Mouse (Mus musculus): ENCODE results near the gene Pln. TPM values are rescaled to one million over a fixed set of nuclear protein-coding genes. Genes with fewer than 3 reads are reported as not detected.

The Pln gene
- polyA plus RNA-seq, 1 experiment from 2014 or later = 2.0 TPM

DNA sequence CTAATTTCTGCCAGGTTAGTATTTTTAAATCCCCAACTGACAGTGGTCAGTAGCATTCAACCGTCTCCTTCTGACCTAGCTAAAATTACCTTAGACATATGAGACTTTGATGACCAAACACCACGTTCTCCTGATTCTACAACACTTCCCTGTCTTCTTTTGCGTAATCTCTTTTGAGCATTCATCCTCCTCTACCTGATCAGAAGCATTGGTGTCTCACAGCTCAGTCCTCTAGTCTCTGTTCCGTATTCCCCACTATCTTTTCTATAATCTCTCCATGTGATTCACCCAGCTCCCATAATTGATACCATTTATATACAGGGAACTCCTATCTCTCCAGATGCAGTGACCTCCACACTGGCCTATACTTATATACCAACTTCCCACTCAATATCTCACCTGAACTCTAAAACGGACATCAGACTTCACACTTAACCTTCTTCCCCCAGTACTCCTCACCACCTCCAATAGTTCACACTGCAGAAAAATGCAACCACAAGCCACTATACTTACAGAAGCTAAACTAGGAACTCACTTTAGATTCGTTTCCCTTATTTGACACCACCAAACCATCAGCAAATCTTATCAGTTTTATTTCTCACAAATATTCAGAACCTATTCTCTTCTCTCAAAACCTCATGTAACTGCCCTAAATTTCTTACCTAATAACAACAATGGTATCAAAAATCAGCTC lies 36.6 kb downstream of the Pln start:
- H3K27ac ChIP-seq (replicated peaks) = no peak overlapping the region
- peaks cover 16% of the 10 kb centered on the region; the same call in 1 of the 2 replicates for H3K4me1 ChIP-seq
- no peak overlapping the region for H3K9ac ChIP-seq (replicated peaks)
- WGBS = 89% methylated on average over 6 of the region's 6 CpGs
- no peaks in the 10 kb centered on the region for H3K27me3 ChIP-seq
- H3K4me2 ChIP-seq (replicated peaks) = no peak overlapping the region
- H3K9me3 ChIP-seq = peaks cover 6% of the 10 kb centered on the region; the same call in 1 of the 2 replicates
- no peak overlapping the region for H3K4me3 ChIP-seq
- H3K36me3 ChIP-seq = peaks cover 7% of the 10 kb centered on the region; the same call in 1 of the 2 replicates
- ATAC-seq (ENCODE audit: low FRiP score, low read depth) = no peak

DNA sequence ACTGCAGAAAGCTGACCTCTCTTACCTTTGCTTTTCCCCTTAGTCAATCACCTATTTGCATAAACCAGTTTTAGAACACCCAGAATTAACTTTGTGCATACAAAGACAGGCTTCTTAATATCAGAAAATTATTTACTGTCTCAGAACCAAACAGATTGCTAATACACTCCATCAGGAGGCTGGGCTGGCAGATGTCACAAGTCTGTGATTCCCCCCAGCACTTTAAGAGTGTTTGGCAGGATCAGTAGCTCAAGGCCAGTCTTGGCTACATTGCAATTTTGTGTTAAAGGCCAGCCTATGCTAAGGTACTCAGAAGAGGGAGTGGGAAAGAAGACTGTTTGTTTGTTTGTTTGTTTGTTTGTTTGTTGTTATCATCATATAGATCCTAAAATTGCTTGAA lies 39.6 kb downstream of the Pln start:
- Histone ChIP-seq H3K4me1 (peaks cover 20% of the 10 kb centered on the region; the same call in 1 of the 2 replicates), H3K9me3 (peaks cover 4% of the 10 kb centered on the region; the same call in 1 of the 2 replicates), H3K9ac (replicated peaks) (no peak overlapping the region), H3K36me3 (no peaks in the 10 kb centered on the region), H3K27me3 (no peaks in the 10 kb centered on the region), H3K27ac (replicated peaks) (no peak overlapping the region), H3K4me3 (no peak overlapping the region), H3K4me2 (replicated peaks) (no peak overlapping the region)
- no peak for ATAC-seq (ENCODE audit: low FRiP score, low read depth)

GRCm38 (mm10) chr10:53378296-53378695 lies 40.8 kb downstream of the Pln start:
- H3K36me3 ChIP-seq = no peaks in the 10 kb centered on the region
- ATAC-seq (ENCODE audit: low FRiP score, low read depth) = no peak
- H3K27me3 ChIP-seq = no peaks in the 10 kb centered on the region
- H3K4me3 ChIP-seq = peak overlapping the region; percentile 91
- H3K4me2 ChIP-seq (replicated peaks) = peak overlapping the region; percentile 69
- H3K9me3 ChIP-seq = no peaks in the 10 kb centered on the region
- H3K27ac ChIP-seq (replicated peaks) = no peak overlapping the region
- peaks cover 20% of the 10 kb centered on the region; the same call in 1 of the 2 replicates for H3K4me1 ChIP-seq
- 85% methylated on average over 6 of the region's 6 CpGs for WGBS
- H3K9ac ChIP-seq (replicated peaks) = no peak overlapping the region

- no peaks in the 10 kb centered on the region for H3K9me3 ChIP-seq
- WGBS = under 1% methylated on average over 56 of the region's 59 CpGs
- H3K9ac ChIP-seq (replicated peaks) = peak overlapping the region; percentile 96
- no peaks in the 10 kb centered on the region for H3K36me3 ChIP-seq
- peak overlapping the region; percentile 97 for H3K27ac ChIP-seq (replicated peaks)
- H3K4me2 ChIP-seq (replicated peaks) = peak overlapping the region; percentile 69
- H3K27me3 ChIP-seq = no peaks in the 10 kb centered on the region
- peaks cover 20% of the 10 kb centered on the region; the same call in 1 of the 2 replicates for H3K4me1 ChIP-seq
- peak; percentile 87 for ATAC-seq (ENCODE audit: low FRiP score, low read depth)
- H3K4me3 ChIP-seq = peak overlapping the region; percentile 91
Measured at GRCm38 (mm10) chr10:53378981-53379708, 41.7 kb downstream of the Pln start.

DNA sequence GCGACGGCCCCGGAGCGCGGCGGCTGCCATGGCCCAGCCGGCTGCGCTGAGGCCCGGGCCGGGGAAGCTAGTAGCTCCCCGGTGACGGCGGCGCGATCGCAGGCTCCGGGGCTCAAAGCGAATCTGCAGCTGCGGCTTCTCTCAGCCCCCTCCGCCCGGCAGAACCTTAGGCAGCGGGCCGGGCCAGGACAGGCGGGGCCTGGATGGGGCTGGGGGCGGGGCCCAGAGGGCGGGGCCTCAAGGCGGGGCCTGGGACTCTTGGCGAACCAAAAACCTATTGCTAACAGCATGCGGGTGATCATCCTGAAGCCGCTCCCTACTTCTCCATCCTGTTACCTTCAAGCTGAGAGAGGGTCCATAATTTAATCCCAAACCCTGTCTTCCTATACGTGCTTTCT lies 42.2 kb downstream of the Pln start, which contains the start of gene Cep85l:
TSS of gene Cep85l (minus strand) at position 239 of the 398 bp plus-strand sequence.
- Histone ChIP-seq H3K4me2 (replicated peaks) (peak within 1 kb of the TSS; percentile 69), H3K36me3 (no peaks in the 10 kb centered on the region), H3K4me1 (peaks cover 20% of the 10 kb centered on the region; the same call in 1 of the 2 replicates), H3K9ac (replicated peaks) (peak within 1 kb of the TSS; percentile 96), H3K27ac (replicated peaks) (peak within 1 kb of the TSS; percentile 97), H3K4me3 (peak within 1 kb of the TSS; percentile 91), H3K27me3 (no peaks in the 10 kb centered on the region), H3K9me3 (no peaks in the 10 kb centered on the region)
- peak; percentile 99 for ATAC-seq (ENCODE audit: low FRiP score, low read depth)
- under 1% methylated on average over 25 of the region's 31 CpGs for WGBS

DNA sequence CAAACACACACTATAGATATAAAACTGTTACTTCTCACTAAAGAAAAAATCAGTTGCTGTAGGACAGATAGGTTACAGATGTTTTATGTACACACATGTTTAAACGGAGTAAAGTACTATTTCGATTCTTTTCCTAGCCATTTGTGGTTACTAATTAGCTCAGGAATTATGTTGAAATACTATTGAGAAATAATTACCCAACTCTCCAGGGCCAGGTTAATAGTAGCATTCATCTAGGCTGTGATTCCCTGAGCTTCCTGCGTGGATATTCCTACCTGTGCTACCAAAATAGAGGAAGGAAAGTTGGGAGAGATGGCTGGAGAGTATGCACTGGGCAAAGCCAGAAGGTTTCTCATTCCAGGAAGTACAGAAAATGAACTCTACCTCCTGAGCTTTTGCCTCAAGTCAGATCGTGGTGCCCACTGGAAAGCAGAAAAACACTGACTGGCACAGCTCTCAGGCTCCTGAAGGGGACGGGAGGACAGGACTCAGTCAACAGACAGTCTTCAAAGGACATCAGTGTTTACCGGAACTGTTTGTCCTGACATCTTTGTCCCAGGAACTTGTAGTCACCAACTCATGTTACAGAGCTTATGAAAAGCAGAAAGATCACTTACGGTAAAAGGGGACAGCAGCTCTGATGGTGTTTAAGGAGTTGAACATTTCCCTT lies 45.4 kb downstream of the Pln start:
- no peak overlapping the region for H3K4me3 ChIP-seq
- H3K36me3 ChIP-seq = no peaks in the 10 kb centered on the region
- no peaks in the 10 kb centered on the region for H3K9me3 ChIP-seq
- peaks cover 14% of the 10 kb centered on the region; the same call in 1 of the 2 replicates for H3K4me1 ChIP-seq
- no peak for ATAC-seq (ENCODE audit: low FRiP score, low read depth)
- H3K4me2 ChIP-seq (replicated peaks) = no peak overlapping the region
- H3K9ac ChIP-seq (replicated peaks) = no peak overlapping the region
- H3K27ac ChIP-seq (replicated peaks) = no peak overlapping the region
- no peaks in the 10 kb centered on the region for H3K27me3 ChIP-seq
- WGBS = 77% methylated on average over 7 of the region's 7 CpGs

DNA sequence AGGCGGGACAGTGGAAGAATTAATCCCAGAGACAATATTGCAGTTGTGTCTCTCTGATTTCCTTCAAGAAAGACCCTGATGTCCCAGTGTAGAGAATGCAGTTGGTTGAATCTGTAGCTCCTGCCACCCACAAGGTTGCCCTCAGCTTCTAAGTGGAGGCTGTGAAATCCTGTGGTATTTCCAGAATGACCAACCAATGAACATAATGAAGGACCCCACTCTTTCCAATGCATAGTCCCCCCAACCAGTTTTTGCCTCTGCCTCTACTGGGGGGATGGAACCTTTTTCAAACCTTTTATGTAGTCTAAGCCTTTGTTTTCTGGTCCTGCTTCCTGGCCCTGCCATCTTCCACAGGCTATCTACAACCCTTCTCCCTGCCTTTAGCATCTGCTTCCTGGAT lies 47.4 kb downstream of the Pln start:
- 0 out of 2 replicates have a peak, but pooled peaks cover 4% of the 10 kb centered on the region for H3K4me1 ChIP-seq
- H3K4me2 ChIP-seq (replicated peaks) = no peak overlapping the region
- ATAC-seq (ENCODE audit: low FRiP score, low read depth) = no peak
- no peaks in the 10 kb centered on the region for H3K27me3 ChIP-seq
- WGBS = 79% methylated on average over 1 of the region's 1 CpGs
- no peaks in the 10 kb centered on the region for H3K36me3 ChIP-seq
- H3K27ac ChIP-seq (replicated peaks) = no peak overlapping the region
- no peaks in the 10 kb centered on the region for H3K9me3 ChIP-seq
- H3K9ac ChIP-seq (replicated peaks) = no peak overlapping the region
- H3K4me3 ChIP-seq = no peak overlapping the region

DNA sequence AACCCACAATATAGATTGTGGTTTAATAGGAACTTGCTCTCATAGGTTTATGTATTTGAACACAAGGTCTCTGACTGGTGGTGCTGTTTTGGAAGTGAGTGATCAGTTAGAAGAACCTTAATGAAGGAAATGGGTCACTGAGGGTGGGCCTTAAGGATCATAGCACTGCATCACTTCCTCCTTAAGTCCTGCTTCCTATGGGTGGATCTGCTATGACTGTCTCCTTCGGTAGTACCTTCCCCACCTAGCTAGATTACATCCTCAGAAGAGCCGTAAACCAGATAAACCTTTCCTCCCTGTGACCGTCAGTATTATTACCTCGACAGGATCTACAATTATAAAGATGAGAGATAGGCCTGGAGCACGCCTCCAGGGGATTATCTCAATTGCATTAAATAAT lies 48.0 kb downstream of the Pln start:
- H3K9me3 ChIP-seq = no peaks in the 10 kb centered on the region
- no peaks in the 10 kb centered on the region for H3K4me1 ChIP-seq
- H3K27me3 ChIP-seq = no peaks in the 10 kb centered on the region

DNA sequence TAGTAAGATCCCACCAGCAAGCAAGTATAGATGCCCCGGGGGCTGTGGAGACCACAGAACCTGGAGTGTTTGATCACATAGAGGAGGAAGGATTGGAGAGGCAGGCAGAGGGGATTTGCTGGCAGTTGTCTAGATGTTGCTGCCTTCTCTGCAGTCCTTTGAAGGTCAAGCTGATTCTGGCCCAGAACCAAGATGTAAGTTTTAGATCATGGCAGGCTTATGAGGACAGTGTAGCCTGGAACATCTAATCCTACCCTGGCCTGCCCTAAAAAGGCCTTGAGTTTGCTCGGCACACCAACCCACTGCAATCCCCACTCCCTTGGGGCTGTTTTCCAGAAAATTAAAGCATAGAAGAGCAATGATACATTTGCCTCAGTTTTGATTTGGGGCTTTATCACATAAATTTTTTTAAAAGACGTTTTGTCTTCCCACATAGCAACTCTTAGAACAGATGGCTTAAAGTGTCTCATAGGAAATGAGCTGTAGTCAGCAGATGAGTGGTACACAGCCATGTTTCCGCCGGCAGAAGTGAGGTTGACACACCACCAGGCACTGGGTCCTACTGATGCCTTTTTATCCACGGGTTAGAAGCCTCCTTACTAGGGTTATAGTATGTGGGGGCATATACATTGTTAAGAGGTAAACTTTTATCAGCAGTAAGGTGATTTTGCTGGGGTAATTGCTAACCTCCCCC lies 50.9 kb downstream of the Pln start:
- no peak overlapping the region for H3K4me2 ChIP-seq (replicated peaks)
- H3K4me3 ChIP-seq = no peak overlapping the region
- no peak overlapping the region for H3K9ac ChIP-seq (replicated peaks)
- no peaks in the 10 kb centered on the region for H3K27me3 ChIP-seq
- ATAC-seq (ENCODE audit: low FRiP score, low read depth) = no peak
- no peaks in the 10 kb centered on the region for H3K9me3 ChIP-seq
- no peak overlapping the region for H3K27ac ChIP-seq (replicated peaks)
- WGBS = 78% methylated on average over 6 of the region's 6 CpGs
- no peaks in the 10 kb centered on the region for H3K36me3 ChIP-seq
- H3K4me1 ChIP-seq = no peaks in the 10 kb centered on the region

More for the DNA sequence above, 48.0 kb downstream of the Pln start:
- no peak overlapping the region for H3K4me2 ChIP-seq (replicated peaks)
- H3K27ac ChIP-seq (replicated peaks) = no peak overlapping the region
- H3K4me3 ChIP-seq = no peak overlapping the region
- H3K36me3 ChIP-seq = no peaks in the 10 kb centered on the region
- WGBS = 78% methylated on average over 5 of the region's 5 CpGs
- ATAC-seq (ENCODE audit: low FRiP score, low read depth) = no peak
- no peak overlapping the region for H3K9ac ChIP-seq (replicated peaks)

- Histone ChIP-seq H3K27ac (replicated peaks) (no peak overlapping the region), H3K4me2 (replicated peaks) (no peak overlapping the region), H3K4me1 (peaks cover 7% of the 10 kb centered on the region), H3K9me3 (no peaks in the 10 kb centered on the region), H3K36me3 (no peaks in the 10 kb centered on the region), H3K27me3 (no peaks in the 10 kb centered on the region), H3K9ac (replicated peaks) (no peak overlapping the region), H3K4me3 (no peak overlapping the region)
- ATAC-seq (ENCODE audit: low FRiP score, low read depth) = no peak
- 82% methylated on average over 9 of the region's 9 CpGs for WGBS
Measured at GRCm38 (mm10) chr10:53394923-53395629, 57.6 kb downstream of the Pln start.
